Mouse (Mus musculus) kidney, adult 10 weeks (tissue): Measurements from ENCODE around the gene Gm11361. TPM values are rescaled to one million over a fixed set of nuclear protein-coding genes. Genes with fewer than 3 reads are reported as not detected.

Source experiments
- polyA plus RNA-seq: library from polyadenylated mRNA; stranded (reverse); fragments of 350-450 nt; fragmentation: Illumina TruSeq; extraction: RNeasy Lipid Tissue Mini Kit (QIAGEN cat#74804); gene quantifications from one replicate; pipeline ENCODE4 v1.2.3, GENCODE M21; 2014; ENCODE audit warnings: low read depth, low replicate concordance

Gm11361 gene
- polyA plus RNA-seq = not detected

GRCm38 (mm10) chr13:28257228-28257627 is at the start of gene Gm11361:
TSS of gene Gm11361 (plus strand) at chr13:28257528.

Other genes starting within 250 kb of the Gm11361 start
- not detected for gene Prl4a1, start 241.3 kb upstream of the Gm11361 start, polyA plus RNA-seq
- not detected for gene Prl5a1, start 115.0 kb upstream of the Gm11361 start, polyA plus RNA-seq